Mouse (Mus musculus): ENCODE results near the gene Lhx4.
A peak's percentile ranks its signal among the peaks of the same experiment; 100 is the strongest.

Lhx4 gene

GRCm38 (mm10) chr1:155751484-155752255 lies at the start of gene Lhx4:
TSS of gene Lhx4 (minus strand) at chr1:155751684.
- DNase-seq (ENCODE audit: low spot score in 2 of 2) = peak in 1 of 2 experiments; percentile 10

DNA sequence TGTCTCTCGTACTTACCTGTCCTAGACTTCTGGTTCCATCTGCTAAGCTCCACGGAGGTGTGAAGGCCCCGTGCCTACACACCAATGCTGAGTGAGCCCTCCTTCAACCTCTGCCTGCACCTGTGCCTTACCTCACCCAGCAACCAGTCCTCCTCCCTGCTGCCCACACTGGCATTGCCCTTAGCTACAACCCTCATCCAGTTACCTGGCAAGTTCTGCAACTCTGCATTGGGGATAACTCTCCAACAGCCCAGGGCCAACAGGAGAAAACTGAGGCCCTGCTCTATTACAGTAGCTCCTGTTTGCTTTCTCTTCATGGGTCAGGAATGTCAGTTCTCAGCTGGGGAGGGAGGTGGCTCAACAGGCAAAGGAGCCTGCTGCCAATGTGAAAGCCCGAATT lies 46.5 kb upstream of the Lhx4 start:
- DNase-seq (ENCODE audit: low spot score in 2 of 2) = no peak

GRCm38 (mm10) chr1:155797425-155797824 lies 45.9 kb upstream of the Lhx4 start:
- DNase-seq (ENCODE audit: low spot score in 2 of 2) = no peak

- no peak for DNase-seq (ENCODE audit: low spot score in 2 of 2)
These were observed 45.4 kb upstream of the Lhx4 start for GRCm38 (mm10) chr1:155796757-155797405.

DNA sequence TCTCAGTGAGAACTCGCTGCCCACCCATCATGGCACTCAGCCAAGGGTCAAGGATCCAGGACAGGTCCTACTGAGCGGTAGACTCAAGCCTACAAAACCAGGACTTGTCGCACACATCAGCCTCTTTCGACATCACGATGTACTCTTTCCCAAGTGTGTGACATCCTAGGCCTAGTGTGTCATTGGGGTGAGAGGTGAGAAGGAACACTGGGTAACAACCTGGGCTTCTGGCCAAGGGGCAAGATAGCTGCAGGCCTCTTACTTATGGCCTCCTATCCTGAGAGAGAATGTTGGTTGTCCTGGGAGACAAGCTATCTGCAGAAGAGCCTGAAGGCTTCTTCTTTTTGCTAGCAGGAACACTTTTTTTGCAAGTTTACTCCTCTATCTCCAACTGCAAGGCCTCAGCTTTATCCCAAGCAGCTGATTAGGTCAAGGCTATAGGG lies 44.3 kb upstream of the Lhx4 start:
- peak in 1 of 2 experiments; percentile 40 for DNase-seq (ENCODE audit: low spot score in 2 of 2)

GRCm38 (mm10) chr1:155794855-155795254 lies 43.4 kb upstream of the Lhx4 start:
- DNase-seq (ENCODE audit: low spot score in 2 of 2) = no peak

DNA sequence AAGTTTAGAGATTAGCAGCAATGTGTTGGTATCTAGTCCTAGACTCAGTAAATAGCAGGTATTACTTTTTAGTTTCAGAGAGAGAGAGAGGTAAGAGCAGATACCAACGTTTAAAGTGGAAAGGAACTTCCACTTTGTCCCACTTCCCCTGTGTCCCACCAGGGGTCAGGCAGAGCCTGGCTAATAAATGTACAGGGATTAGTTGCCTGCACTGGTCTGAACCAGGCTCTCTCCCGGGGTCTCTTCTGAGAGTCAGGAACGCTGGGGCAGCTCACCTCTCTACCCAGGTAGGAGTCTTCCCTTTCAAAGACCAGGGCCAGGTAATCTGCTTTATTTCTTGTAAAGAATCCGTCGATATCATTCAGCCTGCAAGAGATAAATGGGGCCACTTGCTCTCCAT lies 40.4 kb upstream of the Lhx4 start:
- no peak for DNase-seq (ENCODE audit: low spot score in 2 of 2)

- DNase-seq (ENCODE audit: low spot score in 2 of 2) = no peak
These were observed 38.9 kb upstream of the Lhx4 start for GRCm38 (mm10) chr1:155790111-155790974.

- DNase-seq (ENCODE audit: low spot score in 2 of 2) = no peak
These were observed 34.4 kb upstream of the Lhx4 start for GRCm38 (mm10) chr1:155785886-155786285.

- DNase-seq (ENCODE audit: low spot score in 2 of 2) = peak; percentile 60
These were observed 33.1 kb upstream of the Lhx4 start for GRCm38 (mm10) chr1:155784343-155785205.

- DNase-seq (ENCODE audit: low spot score in 2 of 2) = no peak
These were observed 30.9 kb upstream of the Lhx4 start for GRCm38 (mm10) chr1:155782382-155782781.

- DNase-seq (ENCODE audit: low spot score in 2 of 2) = no peak
These were observed 26.4 kb upstream of the Lhx4 start for GRCm38 (mm10) chr1:155777641-155778625.

- peak in 1 of 2 experiments; percentile 15 for DNase-seq (ENCODE audit: low spot score in 2 of 2)
These were observed 7.7 kb upstream of the Lhx4 start for GRCm38 (mm10) chr1:155759167-155759566.

DNA sequence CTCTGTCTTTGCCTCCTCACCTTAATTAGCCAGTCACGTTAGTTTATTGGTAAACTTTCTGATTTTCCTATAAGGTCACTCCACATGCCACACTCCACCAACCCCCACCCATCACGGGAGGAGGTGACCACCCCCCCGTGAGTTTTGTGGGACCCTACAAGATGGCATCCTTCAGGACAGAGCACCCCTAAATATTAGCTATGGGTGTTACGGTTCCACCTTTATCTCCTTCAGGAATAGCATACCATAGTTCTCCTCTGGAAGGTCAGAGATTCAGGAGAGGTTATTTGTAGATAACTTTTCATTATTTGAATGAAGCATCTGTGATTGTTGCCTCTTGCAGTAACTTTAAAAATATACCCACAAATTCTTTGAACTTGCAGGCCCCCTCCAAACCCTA lies 7.2 kb upstream of the Lhx4 start:
- DNase-seq (ENCODE audit: low spot score in 2 of 2) = no peak

GRCm38 (mm10) chr1:155757621-155758020 lies 6.1 kb upstream of the Lhx4 start:
- peak in 1 of 2 experiments; percentile 11 for DNase-seq (ENCODE audit: low spot score in 2 of 2)

DNA sequence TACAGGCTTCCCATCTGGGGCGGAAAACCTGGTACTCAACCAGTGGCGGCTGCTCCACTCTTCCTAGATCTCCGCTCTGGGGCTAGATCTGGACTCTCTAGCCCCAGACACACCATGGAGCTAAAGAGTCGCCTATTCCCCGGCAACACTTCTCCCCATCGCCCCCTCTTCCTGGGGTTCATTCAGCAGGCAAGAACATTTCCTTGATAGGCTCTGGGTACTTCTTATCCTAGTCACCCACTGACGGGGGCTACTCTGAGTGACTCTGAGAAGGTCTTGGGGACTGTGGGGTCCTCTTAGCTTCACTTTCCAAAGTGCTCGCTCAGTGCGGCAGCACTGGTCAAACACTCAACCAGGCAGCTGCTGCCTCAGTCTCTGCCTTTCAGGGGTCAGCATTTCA lies 1.9 kb upstream of the Lhx4 start:
- DNase-seq (ENCODE audit: low spot score in 2 of 2) = peak in 1 of 2 experiments; percentile 15

DNA sequence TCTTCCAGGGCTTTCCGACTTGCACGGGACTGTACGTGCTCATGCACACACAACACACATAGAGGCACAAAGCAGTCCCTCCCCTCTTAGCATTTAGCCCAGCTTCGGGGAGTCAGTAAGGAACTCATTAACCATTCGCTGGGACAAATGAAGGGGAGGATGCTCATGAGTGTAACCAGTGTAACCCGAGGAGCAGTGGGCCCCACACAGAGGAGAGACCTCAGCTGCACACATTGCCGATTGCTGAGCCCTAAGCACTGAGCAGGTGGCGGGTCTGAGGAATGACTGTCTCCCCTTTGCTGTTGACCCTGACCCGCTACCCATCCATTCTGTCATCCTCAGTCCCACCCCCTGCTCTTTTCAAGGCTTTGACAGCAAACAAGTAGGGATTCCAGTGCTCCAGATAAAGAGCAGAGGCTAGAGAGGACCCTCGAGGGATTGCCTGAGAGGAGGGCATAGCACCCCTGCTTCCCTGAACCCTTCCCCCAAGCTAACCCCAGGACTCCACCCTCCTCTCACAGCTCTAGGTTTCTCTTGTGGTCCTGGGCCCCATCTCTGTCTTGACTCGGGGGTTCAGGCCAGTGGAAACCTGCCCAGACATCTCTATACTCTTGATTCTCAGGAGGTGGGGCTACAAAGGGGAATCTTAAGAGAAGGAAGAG lies 836 bp downstream of the Lhx4 start:
- DNase-seq (ENCODE audit: low spot score in 2 of 2) = peak in 1 of 2 experiments; percentile 12

GRCm38 (mm10) chr1:155747911-155748310 lies 3.6 kb downstream of the Lhx4 start:
- DNase-seq (ENCODE audit: low spot score in 2 of 2) = peak in 1 of 2 experiments; percentile 5

GRCm38 (mm10) chr1:155747011-155747410 lies 4.5 kb downstream of the Lhx4 start:
- peak in 1 of 2 experiments; percentile 17 for DNase-seq (ENCODE audit: low spot score in 2 of 2)
